Mouse (Mus musculus): ENCODE results near the gene Cryba1. TPM values are rescaled to one million over a fixed set of nuclear protein-coding genes. Genes with fewer than 3 reads are reported as not detected.

The Cryba1 gene
- polyA plus RNA-seq (2012; rRNA removed; ENCODE audit: low replicate concordance), result not detected in 2 replicates

DNA sequence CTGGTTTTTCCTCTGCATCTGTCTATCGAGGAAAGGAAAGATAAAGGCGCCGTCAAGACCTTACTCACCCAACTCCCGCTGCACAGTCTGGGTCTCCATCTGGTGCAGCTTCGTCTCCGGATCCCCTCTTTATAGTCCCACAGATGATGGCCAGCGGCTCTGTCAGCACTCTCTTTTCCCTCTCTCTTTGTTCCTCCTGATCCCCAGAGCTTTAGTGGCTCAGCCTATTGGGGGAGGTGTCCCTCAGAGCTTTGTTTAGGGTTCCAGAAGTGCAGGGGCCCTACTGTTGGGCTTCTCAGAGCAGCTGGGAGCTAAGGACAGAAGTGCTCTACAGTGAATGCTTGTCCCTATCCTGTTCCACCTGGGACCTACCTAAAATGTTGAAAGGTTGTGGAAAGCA lies at the start of gene Cryba1:
Gene Cryba1, minus strand, starts transcription at position 101 of the 400 bp plus-strand sequence.

DNA sequence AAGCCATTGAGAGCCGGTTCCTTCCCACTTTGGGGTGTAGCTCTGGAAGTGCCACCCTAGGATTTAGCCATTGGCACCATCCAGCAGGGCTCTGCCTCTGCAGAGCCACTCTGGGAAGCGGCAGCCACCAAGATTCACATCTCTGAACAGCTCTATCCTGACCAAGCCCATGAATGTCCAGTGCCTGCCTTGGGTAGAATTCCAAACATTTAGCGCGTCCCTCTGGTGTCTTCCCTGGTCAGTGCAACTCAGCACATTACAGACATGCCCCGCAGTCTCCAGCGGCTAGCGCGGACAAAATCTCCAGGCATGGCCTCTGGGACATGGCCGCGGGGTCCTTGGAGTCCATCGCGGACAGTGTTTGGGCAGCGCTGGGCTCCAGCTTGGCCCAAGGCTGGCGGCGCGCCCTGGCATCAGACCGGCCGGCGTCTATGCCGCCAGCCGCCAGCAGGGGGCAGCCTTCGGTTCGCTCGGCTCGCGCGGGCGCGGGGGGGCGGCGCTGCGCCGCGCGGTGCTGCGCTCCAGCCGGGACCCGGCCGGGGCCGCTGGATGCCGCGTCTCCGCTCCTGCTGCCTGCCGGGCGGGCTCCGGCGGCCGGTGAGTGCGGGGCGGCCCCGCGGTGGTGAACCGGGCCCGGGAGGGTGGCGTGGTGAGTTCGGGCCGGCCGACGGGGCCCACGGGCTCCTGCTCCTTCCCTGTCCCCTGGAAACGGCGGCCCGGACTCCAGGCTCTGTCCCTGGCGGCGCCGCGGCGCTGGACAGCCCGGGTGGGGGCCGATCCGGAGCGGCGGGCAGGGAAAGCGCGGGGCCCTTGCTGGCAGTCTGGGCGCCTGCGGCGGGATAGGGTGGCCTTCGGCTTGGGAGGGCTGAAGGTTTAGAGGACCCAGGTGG lies 37.9 kb upstream of the Cryba1 start, which contains the start of gene Myo18a:
Gene Myo18a, plus strand, starts transcription at position 464 of the 890 bp plus-strand sequence.

DNA sequence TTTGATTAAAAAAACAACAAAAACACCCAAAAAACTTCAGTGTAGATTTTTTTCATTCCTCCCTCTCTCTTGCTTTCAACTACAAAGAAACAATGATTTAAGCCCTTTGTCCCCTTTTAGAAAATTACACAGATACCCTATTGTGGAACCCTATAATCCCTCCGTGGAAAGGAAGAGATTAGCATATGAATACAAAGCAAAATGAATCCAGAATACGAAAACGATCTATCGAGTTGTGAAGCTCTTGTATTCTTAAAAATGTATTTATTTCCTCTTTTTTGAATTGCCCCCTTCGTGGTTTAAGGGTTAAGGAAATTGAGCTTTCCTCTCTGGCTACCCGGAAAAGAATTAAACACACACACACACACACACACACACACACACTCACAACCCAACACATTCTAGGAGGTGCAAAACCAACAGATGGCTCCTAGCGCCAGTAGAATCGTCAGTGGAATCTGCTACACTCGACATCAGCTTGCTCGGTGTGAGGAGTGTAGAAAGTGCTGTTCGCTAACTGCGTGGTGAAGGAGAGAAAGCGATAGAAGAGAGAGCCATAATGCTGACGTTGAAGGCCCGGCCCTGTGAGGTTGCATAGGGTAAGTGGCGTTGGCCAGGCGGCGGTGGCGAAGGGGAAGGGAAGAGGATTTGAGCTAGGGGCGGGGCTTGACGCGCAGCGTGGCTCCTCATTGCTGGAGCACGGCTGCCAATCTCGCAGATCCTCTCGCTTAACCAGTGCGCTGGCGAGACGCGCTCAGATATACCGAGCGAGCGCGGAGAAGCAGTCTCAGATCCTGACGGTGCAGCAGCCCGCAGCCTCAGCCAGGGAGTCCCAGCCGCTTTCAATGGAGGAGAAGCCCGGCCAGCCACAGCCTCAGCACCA lies 39.5 kb downstream of the Cryba1 start, which contains the start of gene Nufip2:
Gene Nufip2, plus strand, starts transcription at position 773 of the 883 bp plus-strand sequence.

Other genes with a start within 250 kb of the Cryba1 start
- 15.7 and 68.2 TPM in 2 replicates for gene Ankrd13b, start 235.6 kb downstream of the Cryba1 start, polyA plus RNA-seq (2012; rRNA removed; ENCODE audit: low replicate concordance)
- gene Git1, start 231.7 kb downstream of the Cryba1 start, polyA plus RNA-seq (2012; rRNA removed; ENCODE audit: low replicate concordance), result 64.0 and 82.5 TPM in 2 replicates
- gene Abhd15, start 210.2 kb downstream of the Cryba1 start, polyA plus RNA-seq (2012; rRNA removed; ENCODE audit: low replicate concordance), result 25.4 and 62.6 TPM in 2 replicates
- gene Trp53i13, start 209.3 kb downstream of the Cryba1 start, polyA plus RNA-seq (2012; rRNA removed; ENCODE audit: low replicate concordance), result 29.7 and 35.1 TPM in 2 replicates
- gene Gm10392, start 206.1 kb downstream of the Cryba1 start, polyA plus RNA-seq (2012; rRNA removed; ENCODE audit: low replicate concordance), result not detected in 2 replicates
- 9.0 and 9.4 TPM in 2 replicates for gene Taok1, start 117.5 kb downstream of the Cryba1 start, polyA plus RNA-seq (2012; rRNA removed; ENCODE audit: low replicate concordance)
- 11.6 and 14.3 TPM in 2 replicates for gene Nufip2, start 39.1 kb downstream of the Cryba1 start, polyA plus RNA-seq (2012; rRNA removed; ENCODE audit: low replicate concordance)
- 24.1 and 24.5 TPM in 2 replicates for gene Myo18a, start 38.0 kb upstream of the Cryba1 start, polyA plus RNA-seq (2012; rRNA removed; ENCODE audit: low replicate concordance)
- gene Gm10277, start 62.5 kb upstream of the Cryba1 start, polyA plus RNA-seq (2012; rRNA removed; ENCODE audit: low replicate concordance), result not detected in 2 replicates
- 0.23 and 0.67 TPM in 2 replicates for gene Pipox, start 168.8 kb upstream of the Cryba1 start, polyA plus RNA-seq (2012; rRNA removed; ENCODE audit: low replicate concordance)
- 1.3 and 6.0 TPM in 2 replicates for gene Sez6, start 205.5 kb upstream of the Cryba1 start, polyA plus RNA-seq (2012; rRNA removed; ENCODE audit: low replicate concordance)